Mouse (Mus musculus) CH12.LX (cell line): ENCODE measurements around the gene Reck. TPM values are rescaled to one million over a fixed set of nuclear protein-coding genes. Genes with fewer than 3 reads are reported as not detected.

ENCODE experiments used
- DNase-seq: peaks from one replicate; pipeline ENCODE4 v3.0.0-alpha.2; 2013; ENCODE audit errors: extremely low read depth
- H3K27ac ChIP-seq: 2 replicates; pipeline ENCODE4 v1.5.1; 2012; ENCODE audit warnings: low read depth, mild to moderate bottlenecking, control low read depth, moderate library complexity; ENCODE audit not compliant: insufficient read depth
- H3K27me3 ChIP-seq: replicated peaks from 2 replicates; pipeline ENCODE3; 2012; ENCODE audit warnings: inconsistent platforms
- H3K36me3 ChIP-seq, 2 experiments: replicated peaks in 1 of 2; 2 replicates each; pipeline versions ENCODE3 to v1.6.1; 2012; ENCODE audit warnings: inconsistent platforms in 1 of 2, low read length in 1 of 2, mild to moderate bottlenecking in 1 of 2, mixed read lengths in 1 of 2, moderate library complexity in 1 of 2; ENCODE audit not compliant: control insufficient read depth in 1 of 2, insufficient read depth in 1 of 2
- H3K4me1 ChIP-seq, 2 experiments: 2 replicates each; pipeline ENCODE4 v1.6.1; 2012; ENCODE audit warnings: inconsistent platforms in 1 of 2, moderate library complexity in 1 of 2; ENCODE audit not compliant: insufficient read depth in 2 of 2, control insufficient read depth in 1 of 2
- H3K4me2 ChIP-seq: 2 replicates; pipeline ENCODE4 v1.6.1; 2012; ENCODE audit warnings: low read depth, mild to moderate bottlenecking, control low read depth; ENCODE audit not compliant: poor library complexity, insufficient read depth, severe bottlenecking
- H3K4me3 ChIP-seq, 3 experiments: fragments of 150-350 bp in 1 of 3; sonication (generic) in 1 of 3; replicated peaks in 1 of 3; 2 replicates each; pipeline versions ENCODE3 to v1.5.1; 2011 to 2012; ENCODE audit warnings: low read depth in 2 of 3, low read length in 2 of 3, mild to moderate bottlenecking in 2 of 3, moderate library complexity in 2 of 3, control low read depth in 1 of 3, improper control_type of control experiment in 1 of 3, inconsistent platforms in 1 of 3, mixed read lengths in 1 of 3; ENCODE audit not compliant: poor library complexity in 1 of 3
- H3K79me2 ChIP-seq: replicated peaks from 2 replicates; pipeline ENCODE4 v1.6.1; 2012; ENCODE audit warnings: mild to moderate bottlenecking, moderate library complexity; ENCODE audit not compliant: control insufficient read depth, poor library complexity, insufficient read depth, severe bottlenecking; ENCODE audit errors: extremely low read depth
- H3K9ac ChIP-seq: 2 replicates; pipeline ENCODE4 v1.6.1; 2012; ENCODE audit warnings: low read depth, mild to moderate bottlenecking, control low read depth, moderate library complexity; ENCODE audit not compliant: insufficient read depth
- H3K9me3 ChIP-seq: replicated peaks from 2 replicates; pipeline ENCODE3; 2012; ENCODE audit warnings: low read length, inconsistent platforms, mixed read lengths
- BHLHE40 ChIP-seq: IDR thresholded peaks from 2 replicates; pipeline ENCODE4 v1.6.1; 2011; ENCODE audit warnings: mild to moderate bottlenecking, low read depth, low read length, improper control_type of control experiment
- CHD1 ChIP-seq: IDR thresholded peaks from 2 replicates; pipeline ENCODE4 v1.6.1; 2012; ENCODE audit warnings: low read depth, low read length, improper control_type of control experiment, inconsistent platforms
- CHD2 ChIP-seq: IDR thresholded peaks from 2 replicates; pipeline ENCODE4 v1.6.1; 2011; ENCODE audit warnings: low read length, improper control_type of control experiment
- ELF1 ChIP-seq: IDR thresholded peaks from 2 replicates; pipeline ENCODE4 v1.6.1; 2014; ENCODE audit warnings: low read depth, mild to moderate bottlenecking, inconsistent platforms, low read length, improper control_type of control experiment
- EP300 ChIP-seq: IDR thresholded peaks from 2 replicates; pipeline ENCODE4 v1.6.1; 2011; ENCODE audit warnings: low read length, improper control_type of control experiment
- HCFC1 ChIP-seq: IDR thresholded peaks from 2 replicates; pipeline ENCODE4 v1.6.1; 2012; ENCODE audit warnings: low read depth, mild to moderate bottlenecking, inconsistent platforms, low read length, improper control_type of control experiment
- IRF4 ChIP-seq: IDR thresholded peaks from 2 replicates; pipeline ENCODE4 v1.6.1; 2014; ENCODE audit warnings: low read depth, mild to moderate bottlenecking, inconsistent platforms, low read length, improper control_type of control experiment
- JUN ChIP-seq: IDR thresholded peaks from 2 replicates; pipeline ENCODE4 v1.6.1; 2011; ENCODE audit warnings: low read depth, mild to moderate bottlenecking, low read length, improper control_type of control experiment, moderate library complexity; ENCODE audit not compliant: insufficient read depth
- MAX ChIP-seq: IDR thresholded peaks from 2 replicates; pipeline ENCODE4 v1.6.1; 2011; ENCODE audit warnings: low read length, improper control_type of control experiment
- MXI1 ChIP-seq: IDR thresholded peaks from 2 replicates; pipeline ENCODE4 v1.6.1; 2011; ENCODE audit warnings: mild to moderate bottlenecking, low read depth, low read length, improper control_type of control experiment
- MYC ChIP-seq: IDR thresholded peaks from 2 replicates; pipeline ENCODE4 v1.6.1; 2011; ENCODE audit warnings: low read depth, mild to moderate bottlenecking, improper control_type of control experiment, low read length
- NELFE ChIP-seq: IDR thresholded peaks from 2 replicates; pipeline ENCODE4 v1.6.1; 2011; ENCODE audit warnings: low read depth, low read length, improper control_type of control experiment
- NRF1 ChIP-seq: IDR thresholded peaks from 2 replicates; pipeline ENCODE4 v1.6.1; 2014; ENCODE audit warnings: low read depth, mild to moderate bottlenecking, inconsistent platforms, low read length, improper control_type of control experiment, moderate library complexity
- POLR2A ChIP-seq: IDR thresholded peaks from 2 replicates; pipeline ENCODE4 v1.6.1; 2011; ENCODE audit warnings: low read depth, mild to moderate bottlenecking, improper control_type of control experiment, low read length
- POLR2AphosphoS2 ChIP-seq: IDR thresholded peaks from 2 replicates; pipeline ENCODE4 v1.6.1; 2011; ENCODE audit warnings: low read depth, low read length, improper control_type of control experiment
- RAD21 ChIP-seq: IDR thresholded peaks from 2 replicates; pipeline ENCODE4 v1.6.1; 2011; ENCODE audit warnings: low read depth, mild to moderate bottlenecking, low read length, improper control_type of control experiment, moderate library complexity
- TBP ChIP-seq: conservative IDR thresholded peaks from 2 replicates; pipeline ENCODE4 v1.6.1; 2011; ENCODE audit warnings: low read depth, low read length, improper control_type of control experiment
- TCF12 ChIP-seq: IDR thresholded peaks from 2 replicates; pipeline ENCODE4 v1.6.1; 2014; ENCODE audit warnings: low read depth, mild to moderate bottlenecking, inconsistent platforms, low read length, improper control_type of control experiment
- USF2 ChIP-seq: conservative IDR thresholded peaks from 2 replicates; pipeline ENCODE4 v1.6.1; 2011; ENCODE audit warnings: low read depth, low read length, improper control_type of control experiment
- ZC3H11A ChIP-seq: IDR thresholded peaks from 2 replicates; pipeline ENCODE4 v1.6.1; 2012; ENCODE audit warnings: low read depth, mild to moderate bottlenecking, inconsistent platforms, low read length, improper control_type of control experiment
- ZKSCAN1 ChIP-seq: IDR thresholded peaks from 2 replicates; pipeline ENCODE4 v1.6.1; 2012; ENCODE audit warnings: low read depth, inconsistent platforms, low read length, improper control_type of control experiment, borderline replicate concordance
- ZNF384 ChIP-seq: IDR thresholded peaks from 2 replicates; pipeline ENCODE4 v1.6.1; 2012; ENCODE audit warnings: low read depth, low read length, improper control_type of control experiment, inconsistent platforms
- dilution Hi-C: fragments of 300-500 bp; cut with MboI; formaldehyde crosslinking; loops from 2 replicates; pipeline ENCODE4 v1.14.3; 2020; ENCODE audit warnings: low sequenced_read_pairs; ENCODE audit not compliant: extremely low pct_unique_long_range_greater_than_20kb, extremely low pct_ligation_motif_present
- in situ Hi-C: fragments of 300-500 bp; cut with MboI; formaldehyde crosslinking; loops from 3 replicates; pipeline ENCODE4 v1.14.3; 2019; ENCODE audit warnings: low sequenced_read_pairs, low pct_ligation_motif_present, low pct_unique_long_range_greater_than_20kb, mixed read lengths
- polyA plus RNA-seq: library from polyadenylated mRNA; unstranded; fragments of >175 nt; gene quantifications from 2 replicates; pipeline ENCODE4 v1.2.1, GENCODE M21; 2012; ENCODE audit warnings: low read depth; ENCODE audit not compliant: insufficient read length
- total RNA-seq, 2 experiments: library from RNA; depleted of rRNA; stranded (reverse); fragments of 300-350 nt in 1 of 2; fragments of >200 nt in 1 of 2; gene quantifications; 2 replicates each; pipeline ENCODE4 v1.2.3; 2012 to 2014

The Reck gene
- total and polyA plus RNA-seq, 3 experiments, result 0.44 to 1.8 (median 0.68) TPM

- H3K4me1 ChIP-seq, result peaks cover 10 to 59% of the 10 kb centered on the region in 2 experiments; a peak in 3 of 4 replicates
- H3K4me3 ChIP-seq, result no peak overlapping the region
- no peak overlapping the region for H3K27ac ChIP-seq
- H3K27me3 ChIP-seq, result no peaks in the 10 kb centered on the region
- no peak for TF ChIP-seq ZC3H11A
- TF ChIP-seq TBP, result no peak
- TF ChIP-seq BHLHE40, result no peak
- no peak for TF ChIP-seq RAD21
- no peak for TF ChIP-seq CHD2
- TF ChIP-seq TCF12, result no peak
- TF ChIP-seq MAX, result no peak
- TF ChIP-seq MXI1, result no peak
- TF ChIP-seq CHD1, result no peak
- no peak for TF ChIP-seq IRF4
- TF ChIP-seq POLR2A, result no peak
- TF ChIP-seq ELF1, result no peak
- no peak for TF ChIP-seq POLR2AphosphoS2
- no peak for TF ChIP-seq HCFC1
- no peak for TF ChIP-seq MYC
- no peak for TF ChIP-seq EP300
- no peak for TF ChIP-seq JUN
- TF ChIP-seq ZKSCAN1, result no peak
- no peak for TF ChIP-seq USF2
- no peak for TF ChIP-seq NELFE
- TF ChIP-seq, all 38 proteins: peak for 0
- Histone ChIP-seq H3K36me3 (peaks cover 17 to 44% of the 10 kb centered on the region in 2 experiments), H3K9ac (no peak overlapping the region), H3K4me2 (no peak overlapping the region), H3K79me2 (no peaks in the 10 kb centered on the region), H3K9me3 (no peaks in the 10 kb centered on the region)
- no peak for DNase-seq
- in situ Hi-C loops (loop anchor here (5.0 to 25.0 kb wide), 2 partner anchors 54 to 244 kb away; partner anchors contain the start of genes Hrct1 and Spaar), dilution Hi-C loops (no loop called here)
These were observed 105.5 kb downstream of the Reck start for GRCm38 (mm10) chr4:43980846-43981245.

GRCm38 (mm10) chr4:43981251-43981650 lies 105.9 kb downstream of the Reck start:
- H3K4me2 ChIP-seq, result no peak overlapping the region
- H3K9ac ChIP-seq, result no peak overlapping the region
- no peak overlapping the region for H3K27ac ChIP-seq
- H3K4me3 ChIP-seq, result no peak overlapping the region
- H3K79me2 ChIP-seq, result no peaks in the 10 kb centered on the region
- TF ChIP-seq ZNF384, result no peak
- TF ChIP-seq CHD2, result no peak
- no peak for TF ChIP-seq NRF1
- TF ChIP-seq IRF4, result no peak
- dilution Hi-C loops (no loop called here), in situ Hi-C loops (loop anchor here (5.0 to 25.0 kb wide), 2 partner anchors 54 to 244 kb away; partner anchors contain the start of genes Hrct1 and Spaar)
- no peak for DNase-seq
- H3K4me1 ChIP-seq, result peaks cover 10 to 55% of the 10 kb centered on the region in 2 experiments; a peak in 3 of 4 replicates
- H3K27me3 ChIP-seq, result no peaks in the 10 kb centered on the region
- peaks cover 17 to 40% of the 10 kb centered on the region in 2 experiments for H3K36me3 ChIP-seq
- no peaks in the 10 kb centered on the region for H3K9me3 ChIP-seq
